Mouse (Mus musculus) ovary, postnatal 36 days (tissue): ENCODE results near the gene Muc13.

Experiments
- DNase-seq: peaks from one replicate; pipeline ENCODE4 v3.0.0; 2022; ENCODE audit warnings: low spot score, mixed read lengths

Gene Muc13

DNA sequence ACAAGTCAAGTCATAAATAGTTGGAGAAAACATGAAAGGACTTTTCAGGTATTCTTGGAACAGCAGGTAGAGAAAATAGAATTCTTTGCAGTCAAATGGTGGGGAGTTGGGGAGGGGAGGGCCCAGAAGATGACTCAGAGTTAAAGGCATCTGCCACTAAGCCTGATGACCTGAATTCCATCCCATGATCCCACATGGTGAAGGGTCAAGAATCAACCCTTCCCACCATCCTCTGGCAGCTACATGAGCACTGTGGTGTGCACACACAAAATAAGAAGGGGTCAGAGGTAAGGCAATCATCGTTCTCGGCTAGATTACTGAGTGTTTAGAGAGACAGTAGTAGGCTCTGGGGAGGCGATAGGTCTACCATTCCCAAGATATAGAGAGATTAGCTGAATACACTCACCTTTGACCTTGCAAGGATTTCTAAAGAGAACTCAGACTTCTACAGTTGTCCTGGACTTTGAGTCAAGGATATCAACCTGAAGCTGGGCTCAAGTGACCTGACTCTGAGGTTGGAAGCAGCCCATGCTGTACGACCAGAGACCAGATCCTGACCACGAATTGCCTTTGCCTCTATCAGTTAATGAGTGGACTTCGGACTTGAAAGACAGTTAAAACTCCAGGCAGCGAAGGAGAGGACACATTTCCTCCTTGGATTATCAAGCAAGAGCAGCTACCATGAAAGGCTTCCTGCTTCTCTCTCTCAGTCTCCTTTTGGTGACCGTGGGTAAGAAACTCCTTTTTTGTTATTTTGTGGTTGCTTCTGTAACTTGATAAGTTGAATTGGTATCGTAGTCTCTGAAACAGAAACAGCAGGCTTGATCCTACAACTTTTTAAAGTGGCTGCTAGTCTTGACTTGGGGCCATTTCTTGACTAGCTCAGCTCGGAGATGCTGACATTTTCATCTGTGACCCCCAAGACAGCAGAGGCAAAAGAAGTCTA is at the start of gene Muc13:
Gene Muc13, plus strand, starts transcription at position 192 of the 946 bp plus-strand sequence.
- no peak for DNase-seq

DNA sequence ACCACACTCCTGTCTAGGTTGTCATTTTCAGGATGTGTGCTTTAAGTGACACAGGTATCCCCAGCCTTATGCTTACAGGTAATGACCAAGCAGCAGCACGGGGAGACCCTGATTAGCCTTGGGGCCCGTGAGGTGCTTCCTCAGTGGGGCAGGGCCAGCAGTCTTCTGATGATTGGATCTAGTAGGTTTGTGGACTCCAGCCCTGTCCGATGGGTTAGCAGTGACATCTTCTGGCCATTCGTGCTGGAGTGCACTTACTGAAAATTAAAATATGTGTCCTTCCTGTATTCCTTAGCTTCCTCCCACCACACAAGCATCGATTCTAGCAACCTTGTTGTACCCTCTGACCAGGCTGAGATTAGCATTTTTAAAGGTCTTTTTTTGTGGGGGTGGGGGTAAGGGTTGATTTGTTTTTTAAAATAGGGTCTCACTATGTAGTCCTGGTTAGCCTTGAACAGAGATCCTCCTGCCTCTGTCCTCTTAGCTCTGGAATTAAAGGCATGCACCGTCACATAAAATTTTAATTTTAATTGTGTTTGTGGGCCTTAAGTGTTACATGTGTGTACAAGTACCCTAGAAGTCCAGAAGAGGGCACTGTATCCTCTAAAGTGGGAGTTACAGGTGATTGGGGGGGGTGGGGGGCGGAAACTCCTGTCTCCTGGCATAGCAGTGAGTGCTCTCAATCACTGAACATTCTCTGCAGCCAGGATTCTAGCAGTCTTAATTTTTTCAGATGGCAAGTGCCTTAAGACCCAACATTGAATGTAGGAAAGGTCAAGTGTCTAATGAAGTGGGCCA is 49.0 kb upstream of the Muc13 start:
- no peak for DNase-seq

- DNase-seq: no peak
Measured at GRCm38 (mm10) chr16:33745457-33745856, 48.4 kb upstream of the Muc13 start.

DNA sequence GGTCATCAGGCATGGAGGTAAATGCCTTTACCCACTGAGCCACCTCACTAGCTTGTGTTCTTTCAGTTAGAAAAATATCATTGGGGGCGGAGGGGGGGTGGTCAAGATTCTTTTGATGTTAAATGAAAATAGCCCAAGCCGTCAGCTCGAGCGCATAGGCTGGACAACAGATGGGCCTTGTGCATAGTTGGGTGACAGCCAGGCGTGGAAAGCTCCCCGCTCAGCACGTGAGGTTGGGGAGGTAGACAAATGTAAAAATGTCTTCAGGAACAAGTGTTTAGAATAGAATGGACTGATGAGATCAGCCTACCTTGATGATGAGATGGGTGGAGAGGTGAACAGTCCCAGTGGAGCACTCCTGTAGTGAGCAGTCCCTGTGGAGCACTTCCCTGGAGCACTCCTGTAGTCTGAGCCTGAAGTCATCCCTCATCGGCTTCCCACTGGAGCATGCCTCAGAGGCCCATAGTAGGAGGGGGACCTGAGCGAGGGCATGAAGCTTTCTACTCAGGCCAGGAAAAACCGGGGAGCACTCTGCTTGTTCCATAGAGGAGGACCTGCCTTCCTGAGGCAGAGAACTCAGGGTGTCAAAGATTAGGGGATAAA is 47.7 kb upstream of the Muc13 start:
- no peak for DNase-seq

- no peak for DNase-seq
Measured at GRCm38 (mm10) chr16:33747346-33747954, 46.4 kb upstream of the Muc13 start.

DNA sequence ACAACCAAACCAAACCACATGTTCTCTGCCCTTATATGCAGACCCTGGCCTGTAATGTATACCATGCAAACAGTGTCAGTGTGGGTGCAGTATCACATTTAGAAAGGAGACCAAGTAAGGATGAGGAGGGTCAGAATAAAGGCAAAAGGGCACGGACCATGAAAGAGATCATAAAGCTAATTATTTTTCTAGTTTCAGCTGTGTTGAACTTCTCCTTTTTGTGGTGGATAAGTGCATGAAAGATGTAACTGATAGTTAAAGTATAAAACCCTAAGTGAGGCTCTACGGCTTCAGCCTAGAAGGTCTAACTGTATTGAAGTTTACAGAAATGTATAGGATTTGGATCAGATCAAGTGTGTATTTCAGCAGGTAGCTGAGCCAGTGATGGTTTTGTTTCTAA is 45.8 kb upstream of the Muc13 start:
- no peak for DNase-seq

- DNase-seq: no peak
Measured at GRCm38 (mm10) chr16:33751152-33751551, 42.7 kb upstream of the Muc13 start.

GRCm38 (mm10) chr16:33751590-33751989 is 42.2 kb upstream of the Muc13 start:
- no peak for DNase-seq

- no peak for DNase-seq
Measured at GRCm38 (mm10) chr16:33752904-33753578, 40.8 kb upstream of the Muc13 start.

GRCm38 (mm10) chr16:33755293-33755692 is 38.5 kb upstream of the Muc13 start:
- DNase-seq: no peak

GRCm38 (mm10) chr16:33755961-33756360 is 37.9 kb upstream of the Muc13 start:
- no peak for DNase-seq

GRCm38 (mm10) chr16:33756396-33756795 is 37.4 kb upstream of the Muc13 start:
- no peak for DNase-seq

DNA sequence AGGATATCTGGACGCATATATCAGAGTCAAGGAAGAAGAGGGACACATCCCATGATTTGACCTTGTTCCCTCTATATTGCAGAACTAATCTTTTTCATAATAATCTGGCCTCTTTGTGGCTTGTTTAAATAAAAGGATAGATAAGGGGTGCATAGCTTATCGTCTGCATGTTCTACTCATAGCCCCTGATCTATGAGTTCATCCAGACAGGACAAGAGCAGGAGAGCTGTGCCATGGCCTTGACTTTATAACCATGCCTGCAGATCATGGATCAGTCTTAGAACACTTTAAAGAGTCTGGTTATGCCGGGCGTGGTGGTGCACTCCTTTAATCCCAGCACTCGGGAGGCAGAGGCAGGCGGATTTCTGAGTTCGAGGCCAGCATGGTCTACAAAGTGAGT is 34.6 kb upstream of the Muc13 start:
- no peak for DNase-seq

DNA sequence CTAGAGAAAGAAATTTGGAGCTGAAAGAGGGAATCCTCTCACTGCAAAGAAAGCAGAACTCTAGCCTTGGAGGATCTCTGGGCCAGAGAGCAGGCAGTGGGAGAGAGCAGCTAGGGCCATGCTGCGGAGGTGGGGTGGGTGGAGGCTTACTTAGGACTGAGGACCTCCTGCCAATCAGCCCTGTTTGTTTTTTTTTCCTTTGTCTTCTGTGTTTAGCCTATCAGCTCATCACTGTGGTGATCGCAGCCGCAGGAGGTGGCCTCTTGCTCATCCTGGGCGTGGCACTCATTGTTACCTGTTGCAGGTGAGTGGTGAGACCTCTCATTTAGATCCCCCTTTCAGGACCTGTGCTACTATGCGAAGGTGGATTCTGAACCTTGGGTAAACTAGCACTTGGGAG is 33.3 kb upstream of the Muc13 start:
- DNase-seq: no peak

GRCm38 (mm10) chr16:33760996-33761395 is 32.8 kb upstream of the Muc13 start:
- DNase-seq: no peak

- no peak for DNase-seq
Measured at GRCm38 (mm10) chr16:33764501-33765193, 29.2 kb upstream of the Muc13 start.

DNA sequence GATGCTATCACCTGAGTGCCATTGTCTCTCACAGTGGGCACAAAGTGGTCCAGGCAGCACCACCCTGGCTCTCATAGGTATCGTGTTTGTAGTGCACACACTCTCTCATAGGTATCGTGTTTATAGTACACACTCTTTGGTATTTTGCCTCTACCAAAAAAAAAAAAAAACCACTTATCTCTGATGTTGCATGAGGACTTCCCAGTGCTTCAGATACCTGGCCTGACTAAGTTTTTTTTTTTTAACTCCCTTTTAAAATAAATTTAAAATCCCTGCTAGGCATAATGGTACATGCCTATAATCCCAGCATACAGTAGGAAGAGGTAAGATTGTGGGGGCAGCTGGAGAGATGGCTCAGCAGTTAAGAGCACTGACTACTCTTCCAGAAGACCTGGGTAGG is 28.4 kb upstream of the Muc13 start:
- no peak for DNase-seq

GRCm38 (mm10) chr16:33766309-33766708 is 27.5 kb upstream of the Muc13 start:
- no peak for DNase-seq

DNA sequence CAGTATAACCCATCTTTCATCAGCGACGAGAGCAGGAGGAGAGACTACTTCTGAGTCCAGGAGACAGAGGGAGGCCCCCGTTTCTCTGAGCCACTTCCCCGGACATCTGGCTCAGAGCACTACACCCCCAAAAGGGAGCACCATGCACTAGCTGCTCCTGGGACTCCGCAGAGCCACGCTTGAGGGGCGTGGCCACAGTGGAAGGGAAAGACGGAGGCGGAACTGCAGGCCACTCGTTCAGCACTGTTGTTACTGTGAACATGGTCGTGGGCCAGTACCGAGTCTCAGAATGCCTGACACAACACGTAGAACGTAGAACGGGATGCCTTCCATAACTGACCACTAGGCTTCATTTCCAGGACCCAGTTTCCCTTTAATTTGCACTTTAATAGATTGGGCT is 27.1 kb upstream of the Muc13 start:
- no peak for DNase-seq

GRCm38 (mm10) chr16:33768491-33769278 is 25.2 kb upstream of the Muc13 start:
- DNase-seq: no peak
